Mouse (Mus musculus) E14TG2a.4 (cell line): ENCODE results near the gene Sun3.

ENCODE experiments used
- CTCF ChIP-seq: conservative IDR thresholded peaks from 2 replicates; pipeline ENCODE4 v1.5.1; 2014; ENCODE audit warnings: low read length
- NANOG ChIP-seq: IDR thresholded peaks from 2 replicates; pipeline ENCODE4 v1.6.1; 2014; ENCODE audit warnings: borderline replicate concordance, low read length, mixed read lengths
- POU5F1 ChIP-seq: IDR thresholded peaks from 2 replicates; pipeline ENCODE4 v1.6.1; 2014; ENCODE audit warnings: low read length, borderline replicate concordance

GRCm38 (mm10) chr11:9010416-9010815 lies 38.4 kb downstream of the Sun3 start:
- TF ChIP-seq CTCF (no peak), POU5F1 (no peak), NANOG (no peak)
